Mouse (Mus musculus) heart, postnatal 36 days (tissue): ENCODE results near the gene Mrpl43. TPM values are rescaled to one million over a fixed set of nuclear protein-coding genes. Genes with fewer than 3 reads are reported as not detected.

Source experiments
- DNase-seq, 2 experiments: peaks; one replicate each; pipeline ENCODE4 v3.0.0; 2021 to 2022
- intact Hi-C: fragments of 180-260 bp; cut with DNase I; formaldehyde crosslinking; loops from one replicate; pipeline ENCODE4 v1.15.1; 2025
- total RNA-seq, 2 experiments: library from RNA; stranded (reverse); gene quantifications; 2 replicates each; pipeline ENCODE4 v1.2.3; 2021

Gene Mrpl43
- total RNA-seq, 2 experiments from 2014 or later, result 48.6 to 52.3 TPM

DNA sequence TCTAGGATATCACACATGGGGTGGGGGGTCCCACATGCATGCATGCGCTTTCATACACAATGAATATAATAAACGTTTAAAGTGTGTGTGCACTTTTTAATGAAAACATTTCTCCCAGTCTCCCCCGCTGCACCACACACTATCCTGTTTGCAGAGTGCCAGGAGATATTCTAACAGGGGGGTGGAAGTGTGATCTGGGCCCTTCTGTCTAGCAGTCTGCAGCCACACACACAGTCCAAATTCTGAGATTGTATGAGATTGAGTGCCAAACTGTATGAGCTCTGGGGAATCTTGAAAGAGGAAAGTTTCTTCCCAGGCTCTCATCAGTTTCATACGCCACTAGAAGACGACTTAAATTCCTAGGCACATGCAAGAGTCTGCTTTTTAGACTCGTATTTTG is 18.4 kb downstream of the Mrpl43 start:
- DNase-seq, result no peak
- intact Hi-C loops, result no loop called here

DNA sequence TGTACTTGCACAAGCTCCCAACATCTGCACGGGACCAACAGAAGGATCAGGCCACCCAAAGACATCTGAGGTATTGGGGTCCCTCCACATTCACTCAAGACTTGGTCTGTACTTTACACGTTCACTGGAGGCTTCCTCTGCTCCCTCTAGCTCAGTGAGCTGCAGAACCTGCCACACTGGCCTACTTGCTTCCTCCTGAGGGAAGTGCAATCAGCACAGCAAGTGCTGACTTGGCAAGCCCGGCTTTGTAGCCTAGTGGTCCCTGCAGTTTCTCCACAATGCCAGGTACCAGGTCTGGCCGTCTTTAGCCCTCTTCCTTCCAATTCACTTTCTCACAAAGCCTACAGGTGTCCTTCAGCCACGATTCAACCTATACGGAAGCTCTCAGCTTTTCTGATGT is 19.2 kb downstream of the Mrpl43 start:
- intact Hi-C loops, result no loop called here
- no peak for DNase-seq

DNA sequence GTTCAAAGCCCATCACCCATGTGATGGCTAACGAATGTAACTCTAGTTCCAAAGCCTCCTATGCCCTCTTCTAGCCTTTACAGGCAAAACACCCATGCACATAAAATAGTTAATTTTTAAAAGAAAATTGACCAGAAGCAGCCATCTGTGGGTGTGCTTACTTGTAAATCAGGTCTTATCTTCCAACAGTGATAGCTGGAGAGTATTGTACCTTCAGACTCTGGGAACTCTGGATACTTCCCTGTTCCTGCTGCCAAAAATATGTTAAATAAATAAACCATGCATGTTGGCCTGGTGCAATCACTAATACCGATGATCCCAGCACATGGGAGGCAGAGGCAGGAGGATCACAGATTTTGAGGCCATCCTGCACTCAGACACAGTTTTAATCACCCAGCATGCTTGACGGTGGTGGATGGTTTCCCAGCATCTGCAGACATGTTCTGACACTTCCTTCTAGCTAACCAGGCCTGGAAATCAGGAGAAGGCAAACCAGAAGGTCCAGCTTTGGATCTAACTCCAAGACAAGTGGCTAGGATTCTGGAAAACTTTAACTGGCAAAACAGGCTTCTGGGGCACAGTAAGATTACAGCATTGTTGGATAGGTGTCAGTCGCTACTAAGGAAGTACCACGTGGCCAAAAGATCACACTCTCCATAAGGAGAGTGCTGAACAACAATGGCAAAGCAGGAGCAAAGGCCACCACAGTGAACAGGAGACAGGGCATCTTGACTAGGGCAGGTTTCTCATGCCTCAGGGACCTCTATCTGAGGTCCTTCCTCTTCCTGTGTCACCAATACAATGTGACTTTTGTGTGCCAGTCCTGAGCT is 20.9 kb downstream of the Mrpl43 start:
- DNase-seq, result no peak
- intact Hi-C loops, result no loop called here

DNA sequence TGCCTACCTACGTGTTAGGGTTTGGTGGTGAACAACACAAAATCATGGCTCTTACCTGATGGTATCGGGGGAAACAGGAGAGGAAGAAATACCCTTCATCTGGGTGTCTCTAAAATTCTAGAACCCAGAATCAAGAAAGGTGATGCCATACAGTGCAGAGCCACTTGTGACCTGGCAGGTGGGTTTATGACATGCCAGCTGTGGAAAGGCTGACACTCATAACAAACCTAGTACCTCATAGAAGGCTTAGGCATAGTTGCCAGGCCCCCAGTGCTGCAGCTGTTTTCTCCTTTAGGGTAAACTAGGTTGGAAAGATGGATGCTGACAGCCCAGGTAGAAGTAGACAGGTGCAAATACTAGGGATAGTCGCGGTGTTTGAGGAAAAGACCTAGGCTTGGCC is 21.8 kb downstream of the Mrpl43 start:
- intact Hi-C loops, result no loop called here
- DNase-seq, result no peak

DNA sequence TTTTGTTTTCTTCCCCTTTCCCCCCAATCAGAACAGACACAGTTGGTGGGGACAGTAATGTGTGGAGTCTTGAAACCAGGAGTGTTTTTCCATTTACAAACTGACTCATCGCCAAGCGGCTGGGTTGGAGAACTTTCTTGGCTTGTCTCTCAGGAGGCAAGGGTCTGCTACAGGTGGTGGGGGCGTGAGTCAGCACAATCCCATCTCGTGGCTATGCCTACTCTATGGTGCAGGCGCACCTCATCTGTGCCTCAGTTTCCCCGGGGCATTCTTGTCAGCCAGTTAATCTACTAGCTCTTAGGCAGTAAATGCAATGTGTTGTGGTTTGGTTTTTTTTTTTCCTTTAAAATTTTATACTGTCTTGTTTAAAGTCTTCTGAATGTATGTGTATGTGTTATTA is 22.9 kb downstream of the Mrpl43 start:
- intact Hi-C loops, result no loop called here
- no peak for DNase-seq

DNA sequence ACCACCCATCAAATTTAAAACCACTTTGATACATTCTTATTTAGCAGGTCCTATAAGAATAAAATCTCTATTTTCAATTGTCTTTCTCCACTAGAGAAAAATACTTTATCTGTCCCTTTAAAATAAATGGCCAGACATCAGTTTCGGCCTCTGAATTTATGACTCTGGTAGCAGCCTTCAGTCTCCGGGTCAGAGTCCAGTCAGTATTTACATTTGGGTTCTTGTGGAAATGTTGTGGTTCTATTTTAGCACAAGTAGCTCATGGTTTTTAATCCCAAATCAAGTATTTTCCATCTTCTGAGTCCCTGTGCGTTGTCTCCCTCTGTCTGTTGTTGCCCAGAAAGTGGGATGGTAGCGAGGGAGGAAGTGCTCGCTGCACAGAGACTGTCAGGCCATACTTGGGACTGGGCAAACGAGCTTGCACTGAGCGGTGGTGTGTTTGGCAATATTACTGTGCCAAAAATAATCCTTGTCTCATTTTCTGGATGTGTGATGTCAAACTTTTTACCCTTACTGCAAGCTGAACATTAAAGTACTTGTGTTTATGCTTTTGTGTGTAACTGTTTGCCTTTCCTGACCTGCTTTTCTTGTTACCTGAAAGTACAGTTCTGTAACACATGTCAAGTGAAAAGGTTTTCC is 23.6 kb downstream of the Mrpl43 start:
- no peak for DNase-seq
- intact Hi-C loops, result no loop called here

DNA sequence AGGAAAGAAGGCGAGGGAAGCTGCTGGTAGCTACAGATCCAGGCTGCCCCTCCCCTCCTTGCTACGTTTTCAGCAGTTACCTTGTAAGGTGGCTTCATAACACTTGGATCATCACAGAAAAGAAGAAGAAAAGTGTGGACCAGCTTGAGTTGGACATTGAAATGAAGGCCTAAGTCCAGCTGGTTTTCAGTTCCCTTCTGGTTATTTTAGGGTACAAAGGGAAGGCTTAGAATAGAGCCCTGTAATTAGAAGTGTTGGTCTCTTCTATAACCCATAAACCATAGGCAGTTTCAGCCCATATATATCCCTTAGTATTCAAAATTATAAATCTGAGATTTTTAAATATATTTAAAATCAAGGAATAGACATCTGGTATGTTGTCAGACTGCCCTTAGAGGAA is 25.5 kb downstream of the Mrpl43 start:
- no peak for DNase-seq
- intact Hi-C loops, result no loop called here

DNA sequence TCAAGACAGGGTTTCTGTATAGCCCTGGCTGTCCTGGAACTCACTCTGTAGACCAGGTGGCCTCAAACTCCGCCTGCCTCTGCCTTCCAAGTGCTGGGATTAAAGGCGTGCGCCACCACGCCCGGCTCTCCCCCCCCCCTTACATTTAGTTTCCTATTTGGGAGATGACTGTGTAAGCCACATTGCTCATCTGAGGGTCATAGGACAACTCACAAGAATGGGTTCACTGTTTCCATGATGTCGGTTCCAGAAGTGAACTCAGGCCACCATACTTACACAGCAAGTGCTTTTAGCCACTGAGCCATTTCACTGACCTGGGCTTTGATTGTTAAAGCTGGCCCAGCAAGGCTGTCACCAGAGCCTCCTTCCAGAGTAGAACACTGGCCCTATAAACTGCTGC is 29.1 kb downstream of the Mrpl43 start:
- intact Hi-C loops, result loop anchor here (5.0 kb wide), 1 partner anchor 40 kb away; no protein-coding TSS in a partner anchor
- no peak for DNase-seq

DNA sequence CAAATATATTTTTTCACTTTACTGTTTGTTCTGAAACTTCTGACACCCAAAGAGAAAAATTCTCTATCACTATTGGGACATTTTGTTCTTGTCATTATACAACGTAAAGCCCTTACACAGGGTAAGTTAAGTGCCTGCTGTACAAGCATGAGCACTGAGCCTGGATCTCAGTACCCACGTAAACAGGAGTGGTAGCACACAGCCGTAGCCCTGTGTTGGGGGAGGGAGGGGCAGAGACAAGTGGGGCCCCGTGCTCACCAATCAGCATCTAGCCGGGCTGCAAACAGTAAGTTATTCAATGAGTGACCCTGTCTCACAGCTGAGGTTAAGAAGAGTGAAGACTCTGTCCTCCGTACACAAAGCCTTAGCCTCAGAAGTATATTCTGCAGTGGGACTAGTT is 29.6 kb downstream of the Mrpl43 start:
- DNase-seq, result no peak
- intact Hi-C loops, result loop anchor here (5.0 kb wide), 1 partner anchor 39 kb away; no protein-coding TSS in a partner anchor

DNA sequence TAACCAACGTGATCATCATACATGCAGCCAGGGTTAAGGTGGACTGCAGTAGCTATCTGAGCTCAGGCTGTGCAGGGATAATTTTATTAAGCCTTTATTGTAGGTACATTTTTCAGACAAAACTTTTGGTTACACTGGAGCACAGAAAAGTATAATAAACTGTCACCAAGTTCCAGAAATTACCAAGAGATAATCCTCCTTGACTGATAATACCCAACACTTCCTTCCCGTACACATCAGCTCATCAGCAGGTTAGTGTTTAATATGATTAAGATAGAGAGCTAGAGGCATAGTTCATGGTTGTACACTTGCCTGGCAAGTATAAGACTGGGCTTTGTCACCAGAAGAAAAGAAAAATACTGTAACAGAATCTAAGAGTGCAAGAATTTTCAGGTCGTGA is 37.9 kb downstream of the Mrpl43 start:
- no peak for DNase-seq
- intact Hi-C loops, result no loop called here

- intact Hi-C loops, result no loop called here
- DNase-seq, result no peak
Observed at GRCm38 (mm10) chr19:44965978-44966377, 40.3 kb downstream of the Mrpl43 start.

DNA sequence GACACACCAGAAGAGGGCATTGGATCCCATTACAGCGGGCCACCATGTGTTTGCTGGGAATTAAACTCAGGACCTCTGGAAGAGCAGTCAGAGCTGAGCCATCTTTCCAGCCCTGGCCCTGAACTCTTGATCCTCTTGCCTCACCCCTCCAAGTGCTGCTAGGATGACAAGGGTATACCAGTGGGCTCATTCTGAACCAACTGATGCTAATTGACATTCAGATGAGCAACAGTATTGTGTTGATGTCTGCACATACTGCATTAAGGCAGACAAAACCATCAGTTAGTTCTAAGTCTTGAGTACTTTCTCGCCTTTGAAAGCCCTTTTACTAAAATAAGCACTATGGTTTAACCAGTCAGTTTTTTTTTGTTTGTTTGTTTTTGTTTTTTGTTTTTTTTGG is 46.6 kb downstream of the Mrpl43 start:
- intact Hi-C loops, result no loop called here
- no peak for DNase-seq

Other genes with a start within 250 kb of the Mrpl43 start
- gene Slf2, start 75.3 kb downstream of the Mrpl43 start, total RNA-seq, result 10 to 100 TPM; 21.4 to 23.3 TPM
- gene Sema4g, start 17.3 kb downstream of the Mrpl43 start, total RNA-seq, result under 1 TPM; 0.14 to 0.30 TPM
- 10 to 100 TPM; 29.8 to 30.2 TPM for gene Twnk, start 779 bp downstream of the Mrpl43 start, total RNA-seq
- 10 to 100 TPM; 61.0 to 69.7 TPM for gene Lzts2, start 8.0 kb upstream of the Mrpl43 start, total RNA-seq
- under 1 TPM; 0.11 to 0.19 TPM for gene Pdzd7, start 39.3 kb upstream of the Mrpl43 start, total RNA-seq
- 10 to 100 TPM; 11.6 to 14.2 TPM for gene Sfxn3, start 41.1 kb upstream of the Mrpl43 start, total RNA-seq
- 1 to 10 TPM; 4.6 to 4.8 TPM for gene Kazald1, start 68.8 kb upstream of the Mrpl43 start, total RNA-seq
- gene Tlx1, start 144.2 kb upstream of the Mrpl43 start, total RNA-seq, result not detected
- gene Lbx1, start 229.4 kb upstream of the Mrpl43 start, total RNA-seq, result under 1 TPM in 1 of 2 experiments, not detected in 1; 0.11 TPM